Mouse (Mus musculus) CH12.LX (cell line): ENCODE measurements around the gene Nav3. TPM values are rescaled to one million over a fixed set of nuclear protein-coding genes. Genes with fewer than 3 reads are reported as not detected.

Experiments
- DNase-seq: peaks from one replicate; pipeline ENCODE4 v3.0.0-alpha.2; 2013; ENCODE audit errors: extremely low read depth
- H3K27ac ChIP-seq: 2 replicates; pipeline ENCODE4 v1.5.1; 2012; ENCODE audit warnings: low read depth, mild to moderate bottlenecking, control low read depth, moderate library complexity; ENCODE audit not compliant: insufficient read depth
- H3K27me3 ChIP-seq: replicated peaks from 2 replicates; pipeline ENCODE3; 2012; ENCODE audit warnings: inconsistent platforms
- H3K36me3 ChIP-seq, 2 experiments: replicated peaks in 1 of 2; 2 replicates each; pipeline versions ENCODE3 to v1.6.1; 2012; ENCODE audit warnings: inconsistent platforms in 1 of 2, low read length in 1 of 2, mild to moderate bottlenecking in 1 of 2, mixed read lengths in 1 of 2, moderate library complexity in 1 of 2; ENCODE audit not compliant: control insufficient read depth in 1 of 2, insufficient read depth in 1 of 2
- H3K4me1 ChIP-seq, 2 experiments: 2 replicates each; pipeline ENCODE4 v1.6.1; 2012; ENCODE audit warnings: inconsistent platforms in 1 of 2, moderate library complexity in 1 of 2; ENCODE audit not compliant: insufficient read depth in 2 of 2, control insufficient read depth in 1 of 2
- H3K4me2 ChIP-seq: 2 replicates; pipeline ENCODE4 v1.6.1; 2012; ENCODE audit warnings: low read depth, mild to moderate bottlenecking, control low read depth; ENCODE audit not compliant: poor library complexity, insufficient read depth, severe bottlenecking
- H3K4me3 ChIP-seq, 3 experiments: fragments of 150-350 bp in 1 of 3; sonication (generic) in 1 of 3; replicated peaks in 1 of 3; 2 replicates each; pipeline versions ENCODE3 to v1.5.1; 2011 to 2012; ENCODE audit warnings: low read depth in 2 of 3, low read length in 2 of 3, mild to moderate bottlenecking in 2 of 3, moderate library complexity in 2 of 3, control low read depth in 1 of 3, improper control_type of control experiment in 1 of 3, inconsistent platforms in 1 of 3, mixed read lengths in 1 of 3; ENCODE audit not compliant: poor library complexity in 1 of 3
- H3K79me2 ChIP-seq: replicated peaks from 2 replicates; pipeline ENCODE4 v1.6.1; 2012; ENCODE audit warnings: mild to moderate bottlenecking, moderate library complexity; ENCODE audit not compliant: control insufficient read depth, poor library complexity, insufficient read depth, severe bottlenecking; ENCODE audit errors: extremely low read depth
- H3K9ac ChIP-seq: 2 replicates; pipeline ENCODE4 v1.6.1; 2012; ENCODE audit warnings: low read depth, mild to moderate bottlenecking, control low read depth, moderate library complexity; ENCODE audit not compliant: insufficient read depth
- H3K9me3 ChIP-seq: replicated peaks from 2 replicates; pipeline ENCODE3; 2012; ENCODE audit warnings: low read length, inconsistent platforms, mixed read lengths
- BHLHE40 ChIP-seq: IDR thresholded peaks from 2 replicates; pipeline ENCODE4 v1.6.1; 2011; ENCODE audit warnings: mild to moderate bottlenecking, low read depth, low read length, improper control_type of control experiment
- CHD1 ChIP-seq: IDR thresholded peaks from 2 replicates; pipeline ENCODE4 v1.6.1; 2012; ENCODE audit warnings: low read depth, low read length, improper control_type of control experiment, inconsistent platforms
- CTCF ChIP-seq, 2 experiments: IDR thresholded peaks in 1 of 2; conservative IDR thresholded peaks in 1 of 2; 2 replicates each; pipeline ENCODE4 v1.5.1; 2011 to 2012; ENCODE audit warnings: low read depth in 2 of 2, low read length in 2 of 2, improper control_type of control experiment in 1 of 2, inconsistent platforms in 1 of 2, mild to moderate bottlenecking in 1 of 2, moderate library complexity in 1 of 2
- ELF1 ChIP-seq: IDR thresholded peaks from 2 replicates; pipeline ENCODE4 v1.6.1; 2014; ENCODE audit warnings: low read depth, mild to moderate bottlenecking, inconsistent platforms, low read length, improper control_type of control experiment
- HCFC1 ChIP-seq: IDR thresholded peaks from 2 replicates; pipeline ENCODE4 v1.6.1; 2012; ENCODE audit warnings: low read depth, mild to moderate bottlenecking, inconsistent platforms, low read length, improper control_type of control experiment
- IRF4 ChIP-seq: IDR thresholded peaks from 2 replicates; pipeline ENCODE4 v1.6.1; 2014; ENCODE audit warnings: low read depth, mild to moderate bottlenecking, inconsistent platforms, low read length, improper control_type of control experiment
- MAFK ChIP-seq: IDR thresholded peaks from 2 replicates; pipeline ENCODE4 v1.6.1; 2011; ENCODE audit warnings: low read length, improper control_type of control experiment; ENCODE audit not compliant: insufficient replicate concordance
- MAX ChIP-seq: IDR thresholded peaks from 2 replicates; pipeline ENCODE4 v1.6.1; 2011; ENCODE audit warnings: low read length, improper control_type of control experiment
- MAZ ChIP-seq: IDR thresholded peaks from 2 replicates; pipeline ENCODE4 v1.6.1; 2012; ENCODE audit warnings: low read depth, mild to moderate bottlenecking, inconsistent platforms, low read length, improper control_type of control experiment, moderate library complexity
- MEF2A ChIP-seq: IDR thresholded peaks from 2 replicates; pipeline ENCODE4 v1.6.1; 2014; ENCODE audit warnings: low read depth, mild to moderate bottlenecking, inconsistent platforms, low read length, improper control_type of control experiment, borderline replicate concordance
- NELFE ChIP-seq: IDR thresholded peaks from 2 replicates; pipeline ENCODE4 v1.6.1; 2011; ENCODE audit warnings: low read depth, low read length, improper control_type of control experiment
- POLR2A ChIP-seq: IDR thresholded peaks from 2 replicates; pipeline ENCODE4 v1.6.1; 2011; ENCODE audit warnings: low read depth, mild to moderate bottlenecking, improper control_type of control experiment, low read length
- POLR2AphosphoS2 ChIP-seq: IDR thresholded peaks from 2 replicates; pipeline ENCODE4 v1.6.1; 2011; ENCODE audit warnings: low read depth, low read length, improper control_type of control experiment
- RAD21 ChIP-seq: IDR thresholded peaks from 2 replicates; pipeline ENCODE4 v1.6.1; 2011; ENCODE audit warnings: low read depth, mild to moderate bottlenecking, low read length, improper control_type of control experiment, moderate library complexity
- RCOR1 ChIP-seq: conservative IDR thresholded peaks from 2 replicates; pipeline ENCODE4 v1.6.1; 2012; ENCODE audit warnings: low read depth, mild to moderate bottlenecking, inconsistent platforms, low read length, improper control_type of control experiment
- SIN3A ChIP-seq: IDR thresholded peaks from 2 replicates; pipeline ENCODE4 v1.6.1; 2012; ENCODE audit warnings: low read length, improper control_type of control experiment, inconsistent platforms
- TBP ChIP-seq: conservative IDR thresholded peaks from 2 replicates; pipeline ENCODE4 v1.6.1; 2011; ENCODE audit warnings: low read depth, low read length, improper control_type of control experiment
- TCF12 ChIP-seq: IDR thresholded peaks from 2 replicates; pipeline ENCODE4 v1.6.1; 2014; ENCODE audit warnings: low read depth, mild to moderate bottlenecking, inconsistent platforms, low read length, improper control_type of control experiment
- UBTF ChIP-seq: IDR thresholded peaks from 2 replicates; pipeline ENCODE4 v1.6.1; 2012; ENCODE audit warnings: low read depth, mild to moderate bottlenecking, inconsistent platforms, low read length, improper control_type of control experiment, moderate library complexity
- USF2 ChIP-seq: conservative IDR thresholded peaks from 2 replicates; pipeline ENCODE4 v1.6.1; 2011; ENCODE audit warnings: low read depth, low read length, improper control_type of control experiment
- ZC3H11A ChIP-seq: IDR thresholded peaks from 2 replicates; pipeline ENCODE4 v1.6.1; 2012; ENCODE audit warnings: low read depth, mild to moderate bottlenecking, inconsistent platforms, low read length, improper control_type of control experiment
- ZMIZ1 ChIP-seq: IDR thresholded peaks from 2 replicates; pipeline ENCODE4 v1.6.1; 2012; ENCODE audit warnings: low read depth, mild to moderate bottlenecking, inconsistent platforms, low read length, improper control_type of control experiment
- ZNF384 ChIP-seq: IDR thresholded peaks from 2 replicates; pipeline ENCODE4 v1.6.1; 2012; ENCODE audit warnings: low read depth, low read length, improper control_type of control experiment, inconsistent platforms
- dilution Hi-C: fragments of 300-500 bp; cut with MboI; formaldehyde crosslinking; loops from 2 replicates; pipeline ENCODE4 v1.14.3; 2020; ENCODE audit warnings: low sequenced_read_pairs; ENCODE audit not compliant: extremely low pct_unique_long_range_greater_than_20kb, extremely low pct_ligation_motif_present
- in situ Hi-C: fragments of 300-500 bp; cut with MboI; formaldehyde crosslinking; loops from 3 replicates; pipeline ENCODE4 v1.14.3; 2019; ENCODE audit warnings: low sequenced_read_pairs, low pct_ligation_motif_present, low pct_unique_long_range_greater_than_20kb, mixed read lengths
- polyA plus RNA-seq: library from polyadenylated mRNA; unstranded; fragments of >175 nt; gene quantifications from 2 replicates; pipeline ENCODE4 v1.2.1, GENCODE M21; 2012; ENCODE audit warnings: low read depth; ENCODE audit not compliant: insufficient read length
- total RNA-seq, 2 experiments: library from RNA; depleted of rRNA; stranded (reverse); fragments of 300-350 nt in 1 of 2; fragments of >200 nt in 1 of 2; gene quantifications; 2 replicates each; pipeline ENCODE4 v1.2.3; 2012 to 2014

The Nav3 gene
- total and polyA plus RNA-seq, 3 experiments, result 0.03 TPM; not detected in 2

- H3K4me1 ChIP-seq, result no peaks in the 10 kb centered on the region
- H3K79me2 ChIP-seq, result no peaks in the 10 kb centered on the region
- dilution Hi-C loops, result no loop called here
- no peaks in the 10 kb centered on the region for H3K9me3 ChIP-seq
- TF ChIP-seq TBP, result no peak
- TF ChIP-seq ZMIZ1, result no peak
- TF ChIP-seq SIN3A, result no peak
- no peak for TF ChIP-seq HCFC1
- no peak for TF ChIP-seq NELFE
- no peak for TF ChIP-seq CTCF (conservative IDR thresholded peaks at IDR 0.05 in 1 of 2, IDR thresholded peaks at IDR 0.05 in 1 of 2; ENCODE audit: low read depth in 2 of 2, low read length in 2 of 2)
- no peak for TF ChIP-seq RAD21
- TF ChIP-seq MAFK, result no peak
- no peak for TF ChIP-seq POLR2A
- TF ChIP-seq, all 38 proteins: peak for 0
- H3K27ac ChIP-seq, result no peak overlapping the region
- no peak overlapping the region for H3K9ac ChIP-seq
- H3K4me2 ChIP-seq, result no peak overlapping the region
- H3K36me3 ChIP-seq, result no peaks in the 10 kb centered on the region
- DNase-seq, result no peak
- in situ Hi-C loops, result no loop called here
- no peaks in the 10 kb centered on the region for H3K27me3 ChIP-seq
- H3K4me3 ChIP-seq, result no peak overlapping the region
These were observed 812.4 kb downstream of the Nav3 start for GRCm38 (mm10) chr10:109643598-109643997.

GRCm38 (mm10) chr10:109641806-109642205, 814.2 kb downstream of the Nav3 start:
- Histone ChIP-seq H3K36me3 (no peaks in the 10 kb centered on the region), H3K4me1 (no peaks in the 10 kb centered on the region), H3K4me3 (no peak overlapping the region)
- no peak for TF ChIP-seq MAZ
- no peak for TF ChIP-seq MAX
- no peak for TF ChIP-seq TBP
- no peak for TF ChIP-seq MEF2A
- no peak for TF ChIP-seq CHD1
- TF ChIP-seq ZC3H11A, result no peak
- TF ChIP-seq ZNF384, result no peak
- no peak for TF ChIP-seq BHLHE40
- no peak for TF ChIP-seq UBTF
- no peak for TF ChIP-seq ZMIZ1
- TF ChIP-seq TCF12, result no peak
- TF ChIP-seq USF2, result no peak
- TF ChIP-seq IRF4, result no peak
- no peak for TF ChIP-seq RAD21
- no peak for TF ChIP-seq POLR2AphosphoS2
- no peak for TF ChIP-seq NELFE
- no peak for TF ChIP-seq SIN3A
- TF ChIP-seq ELF1, result no peak
- TF ChIP-seq RCOR1, result no peak
- TF ChIP-seq CTCF (conservative IDR thresholded peaks at IDR 0.05 in 1 of 2, IDR thresholded peaks at IDR 0.05 in 1 of 2; ENCODE audit: low read depth in 2 of 2, low read length in 2 of 2), result no peak
- TF ChIP-seq, all 38 proteins: peak for 0
- H3K79me2 ChIP-seq, result no peaks in the 10 kb centered on the region
- in situ Hi-C loops, result no loop called here
- H3K9ac ChIP-seq, result no peak overlapping the region
- dilution Hi-C loops, result no loop called here
- DNase-seq, result no peak
- H3K27ac ChIP-seq, result no peak overlapping the region
- no peaks in the 10 kb centered on the region for H3K9me3 ChIP-seq
- H3K4me2 ChIP-seq, result no peak overlapping the region
- no peaks in the 10 kb centered on the region for H3K27me3 ChIP-seq
